Mouse (Mus musculus) heart, postnatal 10 days (tissue): ENCODE results near the gene Nos2. TPM values are rescaled to one million over a fixed set of nuclear protein-coding genes. Genes with fewer than 3 reads are reported as not detected.

ENCODE experiments used
- DNase-seq, 2 experiments: peaks; one replicate each; pipeline ENCODE4 v3.0.0; 2021
- intact Hi-C: fragments of 180-260 bp; cut with DNase I; formaldehyde crosslinking; loops from one replicate; pipeline ENCODE4 v1.15.1; 2025
- total RNA-seq, 2 experiments: library from RNA; stranded (reverse); gene quantifications; 2 replicates each; pipeline ENCODE4 v1.2.3; 2021

Gene Nos2
- total RNA-seq, 2 experiments from 2014 or later, result 7.3 to 11.1 TPM

GRCm38 (mm10) chr11:78956260-78956659, 35.7 kb downstream of the Nos2 start:
- intact Hi-C loops, result loop anchor here (1.0 to 10.0 kb wide), 2 partner anchors 100 to 471 kb away; no protein-coding TSS in a partner anchor
- DNase-seq, result peak; percentile 76 to 87

GRCm38 (mm10) chr11:78959367-78959766, 38.8 kb downstream of the Nos2 start:
- intact Hi-C loops, result loop anchor here (10.0 kb wide), 1 partner anchor 475 kb away; no protein-coding TSS in a partner anchor

GRCm38 (mm10) chr11:78959841-78960520, 39.4 kb downstream of the Nos2 start:
- peak in 1 of 2 experiments; percentile 63 for DNase-seq
- intact Hi-C loops, result loop anchor here (10.0 kb wide), 1 partner anchor 475 kb away; no protein-coding TSS in a partner anchor

More at GRCm38 (mm10) chr11:78959367-78959766, 38.8 kb downstream of the Nos2 start:
- DNase-seq, result no peak

- intact Hi-C loops, result no loop called here
Measured at GRCm38 (mm10) chr11:78961221-78961620, 40.6 kb downstream of the Nos2 start.

GRCm38 (mm10) chr11:78967371-78967770, 46.8 kb downstream of the Nos2 start:
- intact Hi-C loops, result loop anchor here (2.0 to 5.0 kb wide), 4 partner anchors 35 to 325 kb away; no protein-coding TSS in a partner anchor

More at GRCm38 (mm10) chr11:78961221-78961620, 40.6 kb downstream of the Nos2 start:
- no peak for DNase-seq

GRCm38 (mm10) chr11:78968121-78968520, 47.5 kb downstream of the Nos2 start:
- DNase-seq, result no peak
- intact Hi-C loops, result loop anchor here (5.0 kb wide), 1 partner anchor 324 kb away; no protein-coding TSS in a partner anchor

More at GRCm38 (mm10) chr11:78967371-78967770, 46.8 kb downstream of the Nos2 start:
- peak; percentile 53 to 77 for DNase-seq

GRCm38 (mm10) chr11:78971096-78971495, 50.5 kb downstream of the Nos2 start:
- intact Hi-C loops, result no loop called here
- no peak for DNase-seq

GRCm38 (mm10) chr11:78971746-78972145, 51.2 kb downstream of the Nos2 start:
- intact Hi-C loops, result no loop called here
- DNase-seq, result no peak

GRCm38 (mm10) chr11:78972328-78972727, 51.7 kb downstream of the Nos2 start:
- DNase-seq, result no peak
- intact Hi-C loops, result no loop called here

- no peak for DNase-seq
- intact Hi-C loops, result no loop called here
Measured at GRCm38 (mm10) chr11:78972811-78973351, 52.3 kb downstream of the Nos2 start.

- intact Hi-C loops, result no loop called here
- peak; percentile 73 to 78 for DNase-seq
Measured at GRCm38 (mm10) chr11:78973381-78974150, 53.0 kb downstream of the Nos2 start.

- intact Hi-C loops, result no loop called here
- DNase-seq, result no peak
Measured at GRCm38 (mm10) chr11:78976731-78977510, 56.3 kb downstream of the Nos2 start.

- intact Hi-C loops, result no loop called here
- DNase-seq, result no peak
Measured at GRCm38 (mm10) chr11:78978176-78979019, 57.8 kb downstream of the Nos2 start.

GRCm38 (mm10) chr11:78980083-78980634, 59.6 kb downstream of the Nos2 start:
- no peak for DNase-seq
- intact Hi-C loops, result no loop called here

GRCm38 (mm10) chr11:78982042-78982441, 61.5 kb downstream of the Nos2 start:
- DNase-seq, result no peak
- intact Hi-C loops, result no loop called here

GRCm38 (mm10) chr11:78982513-78983291, 62.1 kb downstream of the Nos2 start:
- intact Hi-C loops, result no loop called here
- no peak for DNase-seq

- no peak for DNase-seq
- intact Hi-C loops, result no loop called here
Measured at GRCm38 (mm10) chr11:78983539-78983938, 63.0 kb downstream of the Nos2 start.

GRCm38 (mm10) chr11:78984483-78985177, 64.0 kb downstream of the Nos2 start, which contains the start of gene Lgals9:
Lgals9 (minus strand) TSS chr11:78984946.
- DNase-seq, result peak; percentile 87
- intact Hi-C loops, result loop anchor here (2.0 kb wide), 1 partner anchor 16 kb away; no protein-coding TSS in a partner anchor
